Mouse (Mus musculus) intestine, embryonic 16.5 days (tissue): Measurements from ENCODE around the gene Plxdc1. TPM values are rescaled to one million over a fixed set of nuclear protein-coding genes. Genes with fewer than 3 reads are reported as not detected.
A peak's percentile ranks its signal among the peaks of the same experiment; 100 is the strongest.

ENCODE experiments used
- ATAC-seq: fragments of 200-750 bp; cut with Nextera tagmentation; 2 replicates; pipeline ENCODE4 v1.8.0; 2017; ENCODE audit warnings: moderate TSS enrichment, moderate library complexity
- H3K27ac ChIP-seq: fragments of 300-500 bp; sonication (generic); 2 replicates; pipeline ENCODE4 v1.5.1; 2014; ENCODE audit warnings: mild to moderate bottlenecking, low read length
- H3K27me3 ChIP-seq: fragments of 300-500 bp; sonication (generic); replicated peaks from 2 replicates; pipeline ENCODE4 v1.6.1; 2014; ENCODE audit warnings: low read length, control low read depth, mixed read lengths; ENCODE audit not compliant: control insufficient read depth, insufficient read depth
- H3K36me3 ChIP-seq: fragments of 300-500 bp; sonication (generic); 2 replicates; pipeline ENCODE4 v1.6.1; 2014; ENCODE audit warnings: low read length, control low read depth; ENCODE audit not compliant: control insufficient read depth, insufficient read depth
- H3K4me1 ChIP-seq: fragments of 300-500 bp; sonication (generic); 2 replicates; pipeline ENCODE4 v1.6.1; 2014; ENCODE audit warnings: low read length, control low read depth, mixed read lengths; ENCODE audit not compliant: control insufficient read depth, insufficient read depth
- H3K4me2 ChIP-seq: fragments of 300-500 bp; sonication (generic); 2 replicates; pipeline ENCODE4 v1.6.1; 2014; ENCODE audit warnings: low read depth, low read length, control low read depth
- H3K4me3 ChIP-seq: fragments of 300-500 bp; sonication (generic); 2 replicates; pipeline ENCODE4 v1.5.1; 2014; ENCODE audit warnings: mild to moderate bottlenecking, low read length
- H3K9ac ChIP-seq: fragments of 300-500 bp; sonication (generic); 2 replicates; pipeline ENCODE4 v1.6.1; 2014; ENCODE audit warnings: low read depth, low read length
- H3K9me3 ChIP-seq: fragments of 300-500 bp; sonication (generic); 2 replicates; pipeline ENCODE4 v1.6.1; 2016; ENCODE audit warnings: low read length, control low read depth; ENCODE audit not compliant: control insufficient read depth
- WGBS: fragments of 180-500 bp; shearing (Covaris S2); extraction: QIAGEN DNeasy Blood & Tissue Kit; methylation state at CpG from one replicate; pipeline ENCODE4 v1.1.7; 2014; 5-methylcytosine and 5-hydroxymethylcytosine counted together
- polyA plus RNA-seq: library from polyadenylated mRNA; unstranded; fragments of >200 nt; fragmentation: Nextera tagmentation; extraction: Ambion mirVana; gene quantifications from 2 replicates; pipeline ENCODE4 v1.2.1, GENCODE M21; 2015

Plxdc1 gene
- polyA plus RNA-seq, 1 experiment from 2014 or later: 0.65 TPM

GRCm38 (mm10) chr11:98004161-98004560 is 17.9 kb upstream of the Plxdc1 start:
- Histone ChIP-seq H3K9me3 (no peaks in the 10 kb centered on the region), H3K27me3 (peaks cover 12% of the 10 kb centered on the region; the same call in 1 of the 2 replicates), H3K4me3 (no peak overlapping the region), H3K9ac (no peak overlapping the region), H3K27ac (no peak overlapping the region), H3K4me1 (peaks cover 7% of the 10 kb centered on the region), H3K4me2 (no peak overlapping the region), H3K36me3 (peaks cover 2% of the 10 kb centered on the region; the same call in 1 of the 2 replicates)
- WGBS: 63% methylated on average over 8 of the region's 8 CpGs
- ATAC-seq: peak; percentile 29; the same call in 1 of the 2 replicates

DNA sequence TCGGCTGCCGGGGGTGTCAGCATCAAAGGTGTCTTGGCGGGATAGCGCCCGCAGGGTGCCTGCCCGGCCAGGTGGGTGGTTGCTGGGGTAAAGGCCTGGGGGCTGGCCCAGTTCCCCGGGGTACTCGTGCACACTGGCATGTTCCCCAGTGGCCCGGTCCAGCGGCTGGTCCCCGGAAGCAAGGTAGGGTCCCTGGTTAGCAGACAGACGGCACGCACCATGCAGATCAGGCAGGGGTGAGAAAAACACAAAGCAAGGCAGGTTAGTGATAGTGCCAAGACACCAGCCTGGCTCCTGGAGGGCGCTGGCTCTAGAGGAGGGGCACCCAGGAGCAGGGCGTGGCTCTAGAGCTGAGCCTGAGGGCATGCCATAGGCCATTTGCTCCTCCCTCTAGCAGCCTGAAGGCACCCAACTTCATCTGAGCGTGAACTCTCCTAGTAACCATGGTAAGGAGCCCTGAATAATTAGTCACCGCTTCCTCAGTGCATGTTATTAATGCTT is 17.0 kb upstream of the Plxdc1 start:
- 49% methylated on average over 17 of the region's 17 CpGs for whole genome bisulfite sequencing
- peak; percentile 42 for ATAC-seq
- Histone ChIP-seq H3K36me3 (peaks cover 2% of the 10 kb centered on the region; the same call in 1 of the 2 replicates), H3K27ac (no peak overlapping the region), H3K27me3 (peaks cover 12% of the 10 kb centered on the region; the same call in 1 of the 2 replicates), H3K9ac (no peak overlapping the region), H3K4me2 (peak overlapping the region; percentile 48), H3K4me1 (peaks cover 7% of the 10 kb centered on the region), H3K4me3 (peak overlapping the region; percentile 31), H3K9me3 (no peaks in the 10 kb centered on the region)

- H3K9me3 ChIP-seq: no peaks in the 10 kb centered on the region
- H3K27ac ChIP-seq: no peak overlapping the region
- peaks cover 7% of the 10 kb centered on the region for H3K4me1 ChIP-seq
- H3K4me3 ChIP-seq: peak overlapping the region; percentile 31
- H3K36me3 ChIP-seq: peaks cover 2% of the 10 kb centered on the region; the same call in 1 of the 2 replicates
- peaks cover 12% of the 10 kb centered on the region; the same call in 1 of the 2 replicates for H3K27me3 ChIP-seq
- WGBS: 18% methylated on average over 12 of the region's 12 CpGs
- peak overlapping the region; percentile 48 for H3K4me2 ChIP-seq
- no peak overlapping the region for H3K9ac ChIP-seq
- no peak for ATAC-seq
These were observed 16.4 kb upstream of the Plxdc1 start for GRCm38 (mm10) chr11:98002627-98003026.

DNA sequence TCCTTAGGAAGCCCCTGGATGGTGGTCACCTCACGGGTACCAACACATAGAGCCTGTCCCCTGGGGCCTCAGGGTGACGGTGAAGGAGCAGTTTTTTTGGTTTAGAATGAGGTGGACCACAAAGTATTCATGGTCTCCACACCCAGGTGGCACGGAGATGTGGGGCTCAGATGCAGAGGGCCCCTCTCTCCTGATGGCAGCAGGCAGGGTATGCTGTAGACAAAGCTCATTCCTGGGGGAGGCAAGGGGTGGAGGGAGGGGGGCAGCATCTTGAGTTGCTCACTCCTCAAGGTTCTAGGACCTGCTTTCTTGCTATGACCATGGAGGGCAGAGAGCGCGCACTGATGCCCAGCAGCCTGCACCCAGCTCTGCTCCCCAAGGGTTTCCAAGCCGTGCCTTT is 15.7 kb upstream of the Plxdc1 start:
- H3K9me3 ChIP-seq: no peaks in the 10 kb centered on the region
- H3K4me1 ChIP-seq: peaks cover 7% of the 10 kb centered on the region
- H3K4me2 ChIP-seq: no peak overlapping the region
- no peak overlapping the region for H3K27ac ChIP-seq
- peaks cover 12% of the 10 kb centered on the region; the same call in 1 of the 2 replicates for H3K27me3 ChIP-seq
- H3K36me3 ChIP-seq: peaks cover 2% of the 10 kb centered on the region; the same call in 1 of the 2 replicates
- no peak for ATAC-seq
- H3K4me3 ChIP-seq: no peak overlapping the region
- 61% methylated on average over 6 of the region's 6 CpGs for WGBS
- H3K9ac ChIP-seq: no peak overlapping the region

DNA sequence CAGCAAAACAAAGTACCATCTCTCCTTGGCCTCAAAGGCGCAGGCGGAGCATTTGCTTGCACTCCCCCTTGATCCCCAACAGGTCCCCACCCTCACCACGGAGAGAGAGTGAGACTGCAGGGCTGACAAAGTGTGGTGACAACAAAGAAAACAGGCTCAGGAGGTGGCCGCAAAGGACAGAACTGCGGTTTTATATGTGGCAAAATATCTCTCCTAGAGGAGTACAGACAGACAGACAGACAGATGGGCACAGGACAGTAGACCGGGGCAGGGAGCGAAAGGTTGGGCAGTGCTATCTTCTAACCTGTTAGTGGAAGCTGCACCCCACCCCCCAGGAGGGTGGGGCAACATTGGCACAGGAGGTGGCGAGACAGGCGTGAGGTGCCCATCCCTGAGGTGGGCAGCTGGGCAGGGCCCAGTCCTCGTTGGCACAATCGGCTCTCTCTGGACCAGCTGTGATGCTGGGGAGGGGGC is 15.1 kb upstream of the Plxdc1 start:
- H3K4me3 ChIP-seq: no peak overlapping the region
- no peak overlapping the region for H3K27ac ChIP-seq
- no peak for ATAC-seq
- no peak overlapping the region for H3K4me2 ChIP-seq
- WGBS: 33% methylated on average over 11 of the region's 11 CpGs
- no peaks in the 10 kb centered on the region for H3K9me3 ChIP-seq
- no peak overlapping the region for H3K9ac ChIP-seq
- H3K27me3 ChIP-seq: peaks cover 12% of the 10 kb centered on the region; the same call in 1 of the 2 replicates
- peaks cover 7% of the 10 kb centered on the region for H3K4me1 ChIP-seq
- H3K36me3 ChIP-seq: peaks cover 2% of the 10 kb centered on the region; the same call in 1 of the 2 replicates

DNA sequence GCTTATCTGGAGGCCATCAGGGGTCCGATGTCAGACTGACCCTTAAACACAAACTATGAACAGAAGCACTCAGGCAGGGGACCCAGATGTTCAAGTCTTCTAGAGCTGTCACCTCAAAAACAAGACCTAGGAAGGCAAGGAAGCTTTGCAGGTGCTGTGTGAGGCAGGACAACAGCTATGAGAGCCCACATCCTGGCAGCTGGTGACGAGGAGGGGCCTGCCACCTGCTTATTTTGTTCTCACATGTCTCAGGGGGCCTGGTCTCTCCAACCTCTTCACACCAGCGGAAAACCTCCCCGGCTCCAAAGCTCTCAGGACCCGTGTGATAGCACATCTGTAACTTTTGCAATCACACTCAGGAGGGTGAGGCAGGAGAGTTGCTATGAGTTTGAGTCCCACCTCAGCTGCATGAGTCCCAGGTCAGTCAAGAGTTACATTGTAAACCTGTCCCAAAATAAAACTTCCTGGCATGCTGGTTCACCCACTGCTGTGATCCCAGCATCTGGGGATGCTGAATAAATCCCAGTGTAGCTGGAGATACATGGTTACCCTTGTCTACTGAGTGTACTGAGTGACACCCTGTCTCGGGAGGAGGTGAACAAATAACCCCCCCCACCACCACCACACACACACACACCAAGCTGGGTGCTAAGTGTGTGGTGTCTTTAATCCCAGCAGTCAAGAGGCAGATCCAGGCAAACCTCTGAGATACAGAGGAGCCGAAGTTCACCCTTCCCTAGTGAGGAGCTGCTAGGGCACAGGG is 14.3 kb upstream of the Plxdc1 start:
- no peak for ATAC-seq
- 26% methylated on average over 7 of the region's 7 CpGs for WGBS
- H3K4me1 ChIP-seq: peaks cover 8% of the 10 kb centered on the region

DNA sequence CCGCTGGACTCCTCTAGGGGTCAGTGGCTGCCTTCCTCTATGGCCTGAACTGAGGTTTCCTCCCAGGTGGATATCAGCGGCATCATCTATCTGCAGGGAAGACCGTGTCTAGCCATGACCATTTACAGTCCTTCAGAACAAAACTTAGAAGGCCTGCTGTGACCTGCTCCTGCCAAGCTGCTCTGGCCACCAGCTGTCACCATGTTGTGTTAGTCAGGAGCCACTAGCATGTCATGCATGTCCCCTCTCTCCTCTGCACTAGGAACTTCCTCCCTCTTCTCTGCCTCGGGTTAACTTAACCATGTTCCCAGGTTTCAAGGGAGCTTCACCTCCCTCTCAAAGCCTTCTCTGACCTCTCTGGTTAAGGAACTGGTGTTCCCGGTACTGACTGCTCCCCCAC is 13.5 kb upstream of the Plxdc1 start:
- 53% methylated on average over 5 of the region's 5 CpGs for WGBS

More for the DNA sequence above, 14.3 kb upstream of the Plxdc1 start:
- no peak overlapping the region for H3K4me2 ChIP-seq
- H3K9me3 ChIP-seq: no peaks in the 10 kb centered on the region
- peaks cover 2% of the 10 kb centered on the region; the same call in 1 of the 2 replicates for H3K36me3 ChIP-seq
- no peak overlapping the region for H3K27ac ChIP-seq
- peaks cover 12% of the 10 kb centered on the region; the same call in 1 of the 2 replicates for H3K27me3 ChIP-seq
- no peak overlapping the region for H3K9ac ChIP-seq
- H3K4me3 ChIP-seq: no peak overlapping the region

GRCm38 (mm10) chr11:97998898-97999608 is 12.8 kb upstream of the Plxdc1 start:
- Histone ChIP-seq H3K4me3 (no peak overlapping the region), H3K4me1 (peaks cover 22% of the 10 kb centered on the region), H3K36me3 (no peaks in the 10 kb centered on the region; the same call in 1 of the 2 replicates), H3K4me2 (no peak overlapping the region), H3K27me3 (peaks cover 12% of the 10 kb centered on the region; the same call in 1 of the 2 replicates), H3K9ac (no peak overlapping the region), H3K27ac (no peak overlapping the region), H3K9me3 (no peaks in the 10 kb centered on the region)
- no peak for ATAC-seq
- 54% methylated on average over 7 of the region's 7 CpGs for WGBS

More for the DNA sequence above, 13.5 kb upstream of the Plxdc1 start:
- no peak for ATAC-seq
- Histone ChIP-seq H3K36me3 (no peaks in the 10 kb centered on the region; the same call in 1 of the 2 replicates), H3K27ac (no peak overlapping the region), H3K4me2 (no peak overlapping the region), H3K9ac (no peak overlapping the region), H3K4me1 (peaks cover 17% of the 10 kb centered on the region), H3K9me3 (no peaks in the 10 kb centered on the region), H3K27me3 (peaks cover 12% of the 10 kb centered on the region; the same call in 1 of the 2 replicates), H3K4me3 (no peak overlapping the region)
